In the genomic region with DNA sequence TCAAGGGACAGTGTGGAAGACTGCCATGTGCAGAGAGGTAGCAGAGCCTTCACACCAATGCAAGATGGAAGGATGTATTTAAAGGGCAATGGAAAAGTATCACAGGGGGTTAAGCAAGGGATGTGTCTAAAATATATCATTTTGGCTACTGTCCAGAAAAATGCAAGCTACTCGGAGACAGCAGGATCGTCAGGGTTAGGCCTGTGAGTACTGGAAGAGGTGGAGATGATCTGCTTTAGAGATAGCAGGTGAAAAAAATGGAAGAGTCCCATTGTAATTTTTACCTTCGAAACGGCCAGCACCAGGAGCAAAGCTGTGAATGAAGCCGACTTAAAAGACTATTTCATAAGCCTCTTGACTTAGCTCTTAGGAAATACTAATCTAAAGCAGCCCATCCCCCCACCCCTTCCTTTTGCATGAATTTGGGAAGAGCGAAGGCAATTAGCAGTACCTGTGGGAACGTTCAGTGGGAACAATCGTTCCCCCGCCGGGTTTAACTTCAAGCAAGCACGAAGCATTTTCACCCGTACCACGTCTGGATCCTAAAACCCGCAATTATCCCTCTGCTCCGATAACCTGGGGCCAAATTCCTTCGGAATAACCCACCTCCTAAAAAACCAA, we compare ENCODE assay signal across 8 mouse cellular contexts. TPM values are rescaled to one million over a fixed set of nuclear protein-coding genes. Genes with fewer than 3 reads are reported as not detected.
A peak's percentile ranks its signal among the peaks of the same experiment; 100 is the strongest.
DNase-seq lines count a peak whose midpoint lies in the region; ATAC-seq and TF ChIP-seq lines count a peak whose summit lies in the region.

No protein-coding gene starts in this region.

- peak overlapping the region; percentile 99 for H3K27ac ChIP-seq in embryonic facial prominence, embryonic 10.5 days (replicated peaks)
- peak overlapping the region; percentile 96 for H3K27ac ChIP-seq in intestine, postnatal 0 days (ENCODE audit: low read depth, low read length)
- H3K27ac ChIP-seq in neural tube, embryonic 13.5 days (replicated peaks), result peak overlapping the region; percentile 99

- peak overlapping the region; percentile 97 for H3K9ac ChIP-seq in intestine, postnatal 0 days (ENCODE audit: low read depth, low read length)
- H3K9ac ChIP-seq in neural tube, embryonic 13.5 days, result peak overlapping the region; percentile 99

- H3K27me3 ChIP-seq in embryonic facial prominence, embryonic 10.5 days (replicated peaks; ENCODE audit: low read depth, poor library complexity, severe bottlenecking), result no peaks in the 10 kb centered on the region
- no peaks in the 10 kb centered on the region for H3K27me3 ChIP-seq in intestine, postnatal 0 days (replicated peaks; ENCODE audit: control insufficient read depth, insufficient read depth, low read length)
- no peaks in the 10 kb centered on the region for H3K27me3 ChIP-seq in neural tube, embryonic 13.5 days

- WGBS in embryonic facial prominence, embryonic 10.5 days, result 5% methylated on average over 16 of the region's 16 CpGs
- under 1% methylated on average over 16 of the region's 16 CpGs for WGBS in intestine, postnatal 0 days
- 2% methylated on average over 16 of the region's 16 CpGs for whole genome bisulfite sequencing in neural tube, embryonic 13.5 days

- peak overlapping the region; percentile 84 for H3K4me2 ChIP-seq in intestine, postnatal 0 days (replicated peaks; ENCODE audit: low read depth)
- peak overlapping the region; percentile 63 for H3K4me2 ChIP-seq in neural tube, embryonic 13.5 days

- peaks cover 19% of the 10 kb centered on the region for H3K4me1 ChIP-seq in embryonic facial prominence, embryonic 10.5 days
- H3K4me1 ChIP-seq in intestine, postnatal 0 days (replicated peaks; ENCODE audit: control insufficient read depth, insufficient read depth, low read length), result 0 out of 2 replicates have a peak, but pooled peaks cover 3% of the 10 kb centered on the region
- H3K4me1 ChIP-seq in neural tube, embryonic 13.5 days (replicated peaks), result peaks cover 38% of the 10 kb centered on the region

- peaks cover 3% of the 10 kb centered on the region; the same call in 1 of the 2 replicates for H3K9me3 ChIP-seq in embryonic facial prominence, embryonic 10.5 days
- H3K9me3 ChIP-seq in intestine, postnatal 0 days (ENCODE audit: control insufficient read depth), result no peaks in the 10 kb centered on the region
- no peaks in the 10 kb centered on the region for H3K9me3 ChIP-seq in neural tube, embryonic 13.5 days

- DNase-seq in cerebellum, adult 9-11 months, result peak; percentile 49
- DNase-seq in 416B (ENCODE audit: low read depth), result peak; percentile 55
- DNase-seq in embryonic facial prominence, embryonic 10.5 days (ENCODE audit: low spot score), result no peak
- DNase-seq in ovary, adult 18-20 months (ENCODE audit: low spot score), result no peak
- DNase-seq in cerebellum, postnatal 25 days, result no peak

- TF ChIP-seq CTCF in intestine, postnatal 0 days (IDR thresholded peaks at IDR 0.05; ENCODE audit: low read depth), result no peak

- peak overlapping the region; percentile 95 for H3K4me3 ChIP-seq in embryonic facial prominence, embryonic 10.5 days
- peak overlapping the region; percentile 90 for H3K4me3 ChIP-seq in intestine, postnatal 0 days (ENCODE audit: low read depth, low read length)
- H3K4me3 ChIP-seq in neural tube, embryonic 13.5 days, result peak overlapping the region; percentile 89

- ATAC-seq in cerebellum, adult (ENCODE audit: insufficient number of reproducible peaks, low FRiP score, low TSS enrichment), result no peak
- no peak for ATAC-seq in intestine, postnatal 0 days
- no peak for ATAC-seq in neural tube, embryonic 13.5 days (ENCODE audit: low read depth)

- H3K36me3 ChIP-seq in embryonic facial prominence, embryonic 10.5 days (replicated peaks), result peaks cover 22% of the 10 kb centered on the region
- no peaks in the 10 kb centered on the region for H3K36me3 ChIP-seq in intestine, postnatal 0 days (ENCODE audit: control insufficient read depth, insufficient read depth)
- no peaks in the 10 kb centered on the region for H3K36me3 ChIP-seq in neural tube, embryonic 13.5 days

RNA-seq across cellular contexts. Expression of gene Scaf8, which starts 0.9 kb away (rescaled TPM):
- 23.2 and 23.4 TPM in 2 replicates for polyA plus RNA-seq in embryonic facial prominence, embryonic 10.5 days (2016; fragmentation: Nextera tagmentation; extraction: Ambion mirVana)
- polyA plus RNA-seq in intestine, postnatal 0 days (2015; fragmentation: Nextera tagmentation; extraction: Ambion mirVana), result 8.3 and 9.4 TPM in 2 replicates
- 17.2 and 20.0 TPM in 2 replicates for polyA plus RNA-seq in neural tube, embryonic 13.5 days (2015; fragmentation: Nextera tagmentation; extraction: Ambion mirVana)

Comparison
In these comparisons a context has a peak if more than half of its experiments do, and no peak if none do; other contexts are left out.
1. DNase-seq: peak in cerebellum, adult 9-11 months (single experiment) and 416B (single experiment); none in embryonic facial prominence, embryonic 10.5 days (single experiment), ovary, adult 18-20 months (single experiment) and cerebellum, postnatal 25 days (0 of 2).
2. Peak in every context shown above with its lines, with median percentiles within 50 percentile points of each other: H3K27ac ChIP-seq and H3K4me3 ChIP-seq.